Mouse (Mus musculus) bone marrow, adult 2 months (tissue): ENCODE results near the gene Best3.

Experiments used
- CTCF ChIP-seq: fragments of 200-500 bp; IDR thresholded peaks from 2 replicates; pipeline ENCODE4 v1.5.1; 2011; ENCODE audit warnings: low read length, control low read depth; ENCODE audit not compliant: control insufficient read depth, insufficient read depth
- POLR2A ChIP-seq: fragments of 200-500 bp; IDR thresholded peaks from 2 replicates; pipeline ENCODE4 v1.6.1; 2011; ENCODE audit warnings: low read depth, mild to moderate bottlenecking, control low read depth, low read length, borderline replicate concordance; ENCODE audit not compliant: control insufficient read depth

DNA sequence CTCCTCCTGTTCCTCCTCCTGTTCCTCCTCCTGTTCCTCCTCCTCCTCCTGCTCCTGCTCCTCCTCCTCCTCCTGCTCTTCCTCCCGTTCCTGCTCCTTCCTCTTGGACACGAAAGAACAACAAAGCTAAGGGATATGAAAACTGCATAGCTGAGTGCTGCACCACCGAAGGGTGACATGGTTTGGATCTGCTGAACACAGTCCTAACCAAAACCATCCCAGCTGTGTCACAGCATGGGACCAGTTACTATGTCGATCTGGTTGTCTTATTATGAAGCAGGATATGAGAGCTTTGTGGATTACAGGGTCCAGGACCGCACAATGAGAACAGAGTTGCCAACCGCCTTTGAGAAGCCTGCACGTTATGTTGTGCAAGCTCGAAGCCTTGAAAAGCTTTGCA is 40.1 kb downstream of the Best3 start:
- TF ChIP-seq CTCF (no peak), POLR2A (no peak)
